Mouse (Mus musculus): ENCODE results near the gene Csf1.

The Csf1 gene

GRCm38 (mm10) chr3:107781304-107781703 lies 21.0 kb upstream of the Csf1 start:
- no peak for DNase-seq (ENCODE audit: low read depth, low spot score)

- no peak for DNase-seq (ENCODE audit: low read depth, low spot score)
Observed at GRCm38 (mm10) chr3:107778016-107778415, 17.7 kb upstream of the Csf1 start.

GRCm38 (mm10) chr3:107776295-107776694 lies 16.0 kb upstream of the Csf1 start:
- DNase-seq (ENCODE audit: low read depth, low spot score): peak; percentile 37

DNA sequence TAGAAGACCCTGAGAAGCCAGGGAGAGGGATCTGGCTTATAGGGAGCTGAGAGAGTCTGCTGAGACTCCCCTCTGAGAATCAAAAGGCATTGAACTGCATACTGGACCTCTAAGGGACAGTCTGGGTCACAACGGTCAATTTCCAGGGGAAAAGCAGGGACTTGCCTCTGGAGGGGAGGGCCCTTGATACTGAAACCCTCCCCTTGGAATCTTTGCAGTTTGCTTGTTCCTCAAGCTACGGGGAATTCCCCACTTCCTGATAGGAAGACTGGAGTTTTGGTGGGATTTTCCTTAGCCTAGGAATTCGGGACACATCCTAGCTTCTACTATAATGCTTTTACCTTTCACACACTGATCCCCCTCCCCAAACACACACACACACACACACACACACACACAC lies 15.5 kb upstream of the Csf1 start:
- DNase-seq (ENCODE audit: low read depth, low spot score): no peak

GRCm38 (mm10) chr3:107775056-107775455 lies 14.8 kb upstream of the Csf1 start:
- DNase-seq (ENCODE audit: low read depth, low spot score): no peak

DNA sequence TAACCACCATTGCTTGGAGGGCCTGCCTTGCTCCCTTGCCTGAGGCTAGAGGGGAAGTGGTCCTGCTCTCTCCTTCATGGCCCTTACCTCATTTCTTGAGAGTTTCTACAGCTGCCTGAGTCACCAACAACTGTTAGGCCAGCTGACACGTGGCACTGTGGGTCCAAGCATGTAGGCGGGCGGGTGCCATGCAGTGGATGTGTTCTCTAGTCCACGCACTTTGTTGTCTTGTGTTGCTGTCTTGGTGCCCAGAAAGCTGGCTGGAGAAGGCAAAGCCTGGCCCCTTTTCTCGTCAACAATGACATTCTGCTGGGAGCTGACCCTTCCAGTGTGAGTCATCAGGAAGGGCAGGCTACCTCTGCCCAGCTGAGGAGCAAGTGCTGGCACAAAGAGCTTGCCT lies 12.6 kb upstream of the Csf1 start:
- DNase-seq (ENCODE audit: low read depth, low spot score): no peak

GRCm38 (mm10) chr3:107769692-107770091 lies 9.4 kb upstream of the Csf1 start:
- DNase-seq (ENCODE audit: low read depth, low spot score): no peak

- DNase-seq (ENCODE audit: low read depth, low spot score): no peak
Observed at GRCm38 (mm10) chr3:107768104-107768989, 8.1 kb upstream of the Csf1 start.

- DNase-seq (ENCODE audit: low read depth, low spot score): no peak
Observed at GRCm38 (mm10) chr3:107766804-107767203, 6.5 kb upstream of the Csf1 start.

- no peak for DNase-seq (ENCODE audit: low read depth, low spot score)
Observed at GRCm38 (mm10) chr3:107765979-107766378, 5.7 kb upstream of the Csf1 start.

GRCm38 (mm10) chr3:107763552-107763951 lies 3.3 kb upstream of the Csf1 start:
- no peak for DNase-seq (ENCODE audit: low read depth, low spot score)

- DNase-seq (ENCODE audit: low read depth, low spot score): no peak
Observed at GRCm38 (mm10) chr3:107761446-107761845, 1.2 kb upstream of the Csf1 start.

GRCm38 (mm10) chr3:107760771-107761170 lies 502 bp upstream of the Csf1 start:
- no peak for DNase-seq (ENCODE audit: low read depth, low spot score)

- DNase-seq (ENCODE audit: low read depth, low spot score): no peak
Observed at GRCm38 (mm10) chr3:107758638-107759037, 1.6 kb downstream of the Csf1 start.

DNA sequence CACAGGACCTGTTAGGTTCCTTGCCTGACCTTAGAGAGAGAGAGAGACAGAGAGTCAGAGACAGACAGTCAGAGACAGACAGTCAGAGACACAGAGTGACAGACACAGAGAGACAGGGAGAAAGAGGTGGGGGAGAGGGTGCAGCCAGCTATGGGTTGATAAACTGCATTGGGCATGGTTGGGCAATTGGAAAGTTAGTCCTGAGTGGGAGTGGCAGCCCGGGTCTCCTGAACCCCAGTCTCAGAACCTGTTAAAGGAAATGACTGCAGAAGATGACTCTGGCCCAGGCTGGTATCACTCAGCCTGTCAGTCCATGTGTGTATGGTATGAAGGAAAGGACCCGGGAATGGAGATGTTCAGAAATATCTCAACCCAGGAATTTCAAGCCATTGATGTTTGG lies 2.1 kb downstream of the Csf1 start:
- no peak for DNase-seq (ENCODE audit: low read depth, low spot score)

GRCm38 (mm10) chr3:107757365-107758129 lies 2.7 kb downstream of the Csf1 start:
- DNase-seq (ENCODE audit: low read depth, low spot score): no peak

- no peak for DNase-seq (ENCODE audit: low read depth, low spot score)
Observed at GRCm38 (mm10) chr3:107756481-107756866, 3.8 kb downstream of the Csf1 start.

GRCm38 (mm10) chr3:107755702-107756480 lies 4.4 kb downstream of the Csf1 start:
- DNase-seq (ENCODE audit: low read depth, low spot score): no peak

DNA sequence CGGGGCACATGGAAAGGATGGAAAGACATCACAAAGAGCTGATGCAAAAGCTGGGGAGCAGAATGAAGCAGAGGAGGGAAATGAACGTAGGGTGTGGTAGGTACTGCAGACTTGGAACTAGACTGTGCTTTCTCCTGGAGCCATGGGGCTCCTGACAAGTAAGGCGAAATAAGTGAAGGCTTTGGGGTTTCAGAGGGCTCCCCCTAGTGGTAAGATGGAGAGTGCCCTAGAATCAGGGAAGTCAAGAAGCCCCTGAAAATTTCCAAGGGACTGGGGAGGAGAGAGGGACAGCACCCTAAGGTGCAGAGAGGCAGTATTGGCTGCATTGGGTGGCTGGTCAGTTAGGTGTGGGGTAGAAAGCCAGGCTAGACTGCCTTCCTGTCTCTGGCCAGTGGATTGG lies 5.6 kb downstream of the Csf1 start:
- peak; percentile 74 for DNase-seq (ENCODE audit: low read depth, low spot score)

GRCm38 (mm10) chr3:107751607-107752006 lies 8.7 kb downstream of the Csf1 start:
- no peak for DNase-seq (ENCODE audit: low read depth, low spot score)

- DNase-seq (ENCODE audit: low read depth, low spot score): no peak
Observed at GRCm38 (mm10) chr3:107750775-107751540, 9.3 kb downstream of the Csf1 start.
